Mouse (Mus musculus): ENCODE results near the gene Qsox2.

The Qsox2 gene

DNA sequence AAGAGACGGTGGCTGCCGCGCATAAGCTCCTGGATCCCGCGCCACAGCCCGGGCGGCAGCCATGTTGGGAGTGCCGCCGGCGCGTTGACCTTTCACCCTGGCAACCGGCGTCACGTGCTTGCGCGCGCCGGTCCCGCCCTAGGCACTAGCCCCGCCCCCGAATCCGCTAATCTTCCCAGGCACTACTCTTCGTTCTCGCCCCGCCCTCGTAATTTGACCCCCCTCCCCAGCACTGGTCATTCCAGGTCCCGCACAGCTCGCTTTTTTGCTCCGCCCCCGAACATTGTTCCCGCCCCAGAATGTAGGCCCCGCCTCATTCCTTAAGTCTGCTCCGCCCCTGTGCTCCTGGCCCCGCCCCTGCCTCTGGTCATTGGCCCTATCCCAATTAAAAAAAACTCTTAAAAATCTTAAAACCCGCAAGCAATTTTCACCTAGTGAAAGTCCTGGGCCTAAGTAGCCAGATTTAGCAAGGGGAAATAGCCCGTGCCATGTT lies at the start of gene Qsox2:
Qsox2 (minus strand) TSS at position 236 of the 493 bp plus-strand sequence.
- peak; percentile 78 to 86 for DNase-seq (ENCODE audit: low spot score in 2 of 2)

DNA sequence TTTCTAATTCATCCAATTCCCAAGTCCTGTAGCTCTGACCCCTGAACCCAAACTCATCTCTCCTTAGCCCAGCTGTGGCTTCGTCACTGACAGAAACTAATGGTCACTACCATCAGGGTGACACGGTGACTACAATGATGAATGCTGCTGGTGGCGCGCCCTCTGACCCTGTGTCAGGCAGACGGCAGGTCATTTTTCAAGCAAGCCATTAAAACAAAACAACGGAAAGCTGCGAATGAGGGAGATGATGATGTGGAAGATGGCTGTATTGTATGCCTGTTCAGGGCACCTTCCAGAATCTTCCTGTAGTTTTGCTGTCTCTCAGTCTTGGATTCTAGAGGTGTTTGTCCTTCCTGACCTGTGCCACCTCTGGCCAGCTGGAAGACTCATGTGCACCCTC lies 49.1 kb upstream of the Qsox2 start:
- no peak for DNase-seq (ENCODE audit: low spot score in 2 of 2)

DNA sequence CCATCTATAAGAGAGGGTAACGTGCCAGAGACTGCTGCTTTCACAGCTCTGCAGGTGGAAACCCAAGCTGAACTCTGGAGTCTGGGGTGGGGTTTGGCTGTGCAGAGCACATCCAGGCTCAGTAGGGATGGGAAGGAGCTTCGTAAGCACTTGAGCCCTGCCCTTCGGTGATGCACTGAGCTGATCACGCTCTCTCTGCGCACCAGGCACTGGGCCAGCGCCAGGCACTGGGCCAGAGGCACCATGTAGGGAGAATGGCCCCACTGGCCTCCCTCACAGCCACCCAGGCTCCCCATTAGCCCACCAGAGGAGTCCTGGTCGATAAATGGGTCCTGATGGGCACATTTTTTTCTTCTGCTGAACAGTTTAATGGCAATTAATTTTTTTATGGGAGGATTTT lies 48.5 kb upstream of the Qsox2 start:
- DNase-seq (ENCODE audit: low spot score in 2 of 2), result no peak

DNA sequence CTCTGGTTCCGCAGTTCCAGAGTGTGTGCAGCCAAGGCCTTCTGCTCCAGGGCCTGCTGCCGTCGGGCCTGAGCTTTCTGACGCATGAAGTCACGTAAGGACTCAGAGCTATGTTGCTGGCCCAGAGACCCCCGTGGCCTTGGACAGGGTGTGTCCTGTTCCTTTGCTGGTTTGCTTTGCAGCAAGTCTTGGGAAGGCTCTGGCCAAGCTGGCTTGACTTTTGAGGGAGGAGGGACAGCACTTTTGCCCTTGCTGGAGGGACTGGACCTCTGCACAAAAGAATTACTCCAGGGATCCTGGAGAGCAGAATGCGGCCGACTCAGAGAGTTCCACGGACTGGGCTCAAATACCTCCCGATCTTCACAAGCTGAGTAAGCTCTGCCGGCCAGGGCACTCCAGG lies 43.3 kb upstream of the Qsox2 start:
- no peak for DNase-seq (ENCODE audit: low spot score in 2 of 2)

DNA sequence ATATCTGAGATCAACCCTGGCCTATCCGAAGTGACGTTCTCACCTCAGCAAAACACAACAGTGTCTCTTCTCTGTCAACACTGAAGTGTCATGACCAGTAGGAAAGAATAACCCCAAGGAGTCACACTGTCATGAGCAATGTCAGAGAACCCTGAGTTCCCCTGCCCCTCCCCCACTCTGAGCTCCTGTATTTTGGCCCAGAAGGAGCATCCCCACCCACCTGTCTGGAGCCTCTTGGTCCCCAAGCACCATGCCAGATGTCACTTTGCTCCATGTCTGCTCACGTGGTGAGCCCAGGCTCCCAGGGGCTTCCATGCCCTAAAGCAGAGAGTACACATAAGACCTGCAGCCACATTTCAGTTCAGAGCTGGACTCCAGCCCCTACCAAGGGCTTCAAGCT lies 42.4 kb upstream of the Qsox2 start:
- no peak for DNase-seq (ENCODE audit: low spot score in 2 of 2)

DNA sequence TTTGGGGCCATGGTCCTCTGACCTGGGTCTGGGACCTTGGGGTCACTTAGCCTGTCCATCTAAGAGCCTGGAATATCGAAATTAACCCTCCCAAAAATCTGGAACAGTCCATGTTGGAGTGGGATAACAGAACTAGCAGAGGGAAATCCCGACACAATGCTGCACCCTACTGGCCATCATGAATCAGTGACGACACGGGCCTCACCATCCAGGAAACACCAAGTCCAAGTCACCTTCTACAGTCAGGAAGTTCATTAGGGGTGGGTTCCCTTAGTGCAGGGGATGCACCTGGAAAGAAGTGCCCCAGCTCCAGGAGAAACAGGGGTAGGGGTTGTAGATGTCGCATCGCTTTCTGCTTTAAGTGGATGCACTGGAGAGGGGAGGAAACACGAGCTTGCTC lies 36.3 kb upstream of the Qsox2 start:
- DNase-seq (ENCODE audit: low spot score in 2 of 2), result no peak

DNA sequence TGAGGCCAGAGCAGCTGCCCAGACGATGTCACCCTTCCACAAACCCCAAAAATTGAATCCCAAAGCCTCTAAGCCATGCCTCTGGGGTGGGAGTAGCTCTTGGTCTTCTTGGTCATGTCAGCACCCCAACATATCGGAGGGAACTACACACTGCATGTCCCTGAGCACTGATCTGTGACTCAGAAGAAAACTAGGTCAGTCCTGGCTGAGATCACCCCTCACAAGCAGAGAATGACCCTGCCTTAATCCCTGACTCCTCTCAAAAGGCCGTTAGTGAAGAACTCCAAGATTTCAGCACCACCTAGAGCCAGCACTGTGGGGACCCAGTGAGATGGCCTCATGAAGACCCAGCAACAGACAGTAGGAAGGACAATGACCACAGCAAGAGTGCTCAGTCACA lies 30.9 kb upstream of the Qsox2 start:
- no peak for DNase-seq (ENCODE audit: low spot score in 2 of 2)

DNA sequence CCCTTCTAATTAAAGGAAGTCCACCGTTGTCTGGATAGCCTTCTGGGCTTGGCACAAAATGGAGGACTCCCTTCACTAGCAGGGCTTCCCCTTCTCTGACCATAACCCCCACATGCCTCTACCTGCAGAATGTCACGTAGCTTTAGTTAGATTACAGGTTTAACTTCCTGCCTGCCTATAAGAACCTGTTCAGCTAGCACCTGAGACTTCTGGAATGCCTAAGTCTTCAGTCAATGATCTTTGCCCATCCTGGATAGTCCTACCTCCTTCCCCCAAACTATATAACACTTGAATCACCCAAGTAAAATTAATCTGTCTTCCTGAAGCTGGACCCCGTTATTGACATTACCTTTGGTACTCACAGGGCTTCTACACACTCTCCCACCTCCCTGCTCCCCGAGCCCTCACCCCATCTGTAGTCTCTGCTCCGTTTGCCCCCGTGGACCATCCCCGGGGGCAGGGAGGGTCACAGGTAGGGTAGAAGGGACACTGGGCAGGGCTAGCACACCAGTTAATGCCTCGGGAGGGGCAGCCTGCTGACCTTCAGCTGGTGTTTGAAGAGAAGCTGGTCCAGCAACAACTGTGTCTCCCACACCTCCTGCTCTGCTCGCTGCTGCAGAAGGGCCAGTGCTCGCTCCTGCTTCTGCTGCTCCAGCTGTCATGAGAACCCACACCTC lies 28.9 kb upstream of the Qsox2 start:
- no peak for DNase-seq (ENCODE audit: low spot score in 2 of 2)

DNA sequence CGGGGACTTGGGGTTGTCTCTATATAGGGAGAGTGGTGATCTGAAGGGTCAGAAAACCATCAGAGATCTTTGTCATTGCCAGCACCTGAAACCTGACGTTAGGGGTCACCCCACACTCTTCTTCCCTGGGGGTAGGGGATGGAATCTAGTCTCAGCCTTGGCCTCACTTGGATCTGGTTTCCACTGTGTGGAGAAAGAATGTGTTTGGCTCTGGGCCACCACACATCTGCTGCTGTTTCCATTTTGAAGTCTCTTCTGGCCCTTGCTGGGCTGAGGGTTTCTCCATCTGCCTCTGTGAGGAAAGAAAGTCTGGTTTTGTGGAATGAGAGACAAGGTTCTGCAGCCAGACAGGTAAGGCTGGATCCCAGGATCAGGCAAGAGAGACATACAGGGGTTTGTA lies 27.8 kb upstream of the Qsox2 start:
- no peak for DNase-seq (ENCODE audit: low spot score in 2 of 2)

DNA sequence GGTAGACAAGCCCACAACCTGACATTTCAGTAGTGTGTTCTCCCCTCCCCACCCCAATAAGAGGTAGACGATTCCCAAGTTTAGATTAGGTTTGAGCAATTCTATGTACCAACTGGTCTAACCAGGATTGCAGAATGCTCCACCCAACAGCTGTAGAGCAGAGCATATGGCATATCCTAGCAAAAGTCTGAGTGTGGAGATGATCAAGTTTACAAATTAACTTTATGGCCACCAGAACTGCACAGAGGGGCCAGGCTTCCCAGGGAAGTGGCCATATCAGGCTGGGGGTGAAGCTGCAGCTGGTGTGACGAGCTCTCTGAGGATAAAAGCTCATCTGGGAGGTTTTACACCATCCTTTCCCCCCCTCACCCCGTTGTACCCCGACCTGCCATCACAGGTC lies 27.3 kb upstream of the Qsox2 start:
- no peak for DNase-seq (ENCODE audit: low spot score in 2 of 2)

DNA sequence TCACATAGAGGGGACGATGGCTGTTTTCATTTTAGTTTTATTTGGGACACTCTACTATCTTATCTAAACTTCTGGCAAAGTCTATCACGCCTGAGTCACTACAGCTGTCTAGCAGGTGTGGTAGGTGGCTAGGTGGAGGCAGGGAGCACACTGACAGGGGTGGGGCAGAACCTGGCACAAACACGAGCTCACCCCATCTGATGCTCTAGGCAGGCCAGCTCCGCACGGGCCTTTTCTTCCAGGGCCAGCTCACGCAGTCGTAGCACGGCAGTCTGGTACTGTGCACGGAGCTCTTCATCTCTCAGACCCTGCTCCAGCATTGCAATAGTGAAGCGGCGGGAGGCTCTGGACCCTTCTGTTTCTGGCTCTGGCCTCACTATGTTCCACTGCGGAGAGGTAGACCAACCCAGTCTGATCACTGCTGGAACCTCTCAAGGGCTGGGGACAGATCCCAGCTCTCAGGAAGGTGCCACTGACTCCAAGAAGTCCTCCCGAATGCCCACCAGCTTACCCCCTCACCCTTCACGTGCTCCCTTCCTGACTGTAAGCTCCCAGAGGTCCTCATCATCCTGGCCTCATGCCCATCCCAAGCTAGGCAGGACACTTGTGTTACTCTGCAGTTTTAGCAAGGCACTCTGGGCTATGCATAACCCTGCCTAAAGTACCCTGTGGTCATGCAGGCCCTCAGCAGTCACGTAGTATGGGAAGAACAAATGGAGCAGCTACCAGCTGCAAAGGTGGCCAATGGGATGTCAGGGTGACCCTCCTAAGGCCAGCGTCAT lies 20.2 kb upstream of the Qsox2 start:
- no peak for DNase-seq (ENCODE audit: low spot score in 2 of 2)

DNA sequence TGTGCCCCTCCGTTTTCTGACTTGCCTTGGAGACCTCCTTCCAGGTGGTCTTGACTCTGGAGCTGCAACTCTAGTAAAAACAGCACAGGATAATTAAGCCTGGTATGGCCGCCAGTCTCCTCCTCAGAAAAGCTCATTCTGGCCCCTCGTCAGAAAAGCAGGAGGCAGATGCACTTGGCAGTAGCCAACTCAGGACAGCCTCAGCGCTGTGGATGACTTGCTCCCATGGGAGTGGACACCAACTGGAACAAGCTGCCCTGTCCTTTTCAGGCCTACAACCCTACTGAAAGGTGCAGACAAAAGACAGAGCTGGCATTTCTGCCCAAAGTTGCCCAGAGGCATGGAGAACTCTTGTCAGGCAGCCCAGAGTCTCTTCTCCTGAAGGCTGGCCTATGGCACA lies 17.5 kb upstream of the Qsox2 start:
- no peak for DNase-seq (ENCODE audit: low spot score in 2 of 2)

DNA sequence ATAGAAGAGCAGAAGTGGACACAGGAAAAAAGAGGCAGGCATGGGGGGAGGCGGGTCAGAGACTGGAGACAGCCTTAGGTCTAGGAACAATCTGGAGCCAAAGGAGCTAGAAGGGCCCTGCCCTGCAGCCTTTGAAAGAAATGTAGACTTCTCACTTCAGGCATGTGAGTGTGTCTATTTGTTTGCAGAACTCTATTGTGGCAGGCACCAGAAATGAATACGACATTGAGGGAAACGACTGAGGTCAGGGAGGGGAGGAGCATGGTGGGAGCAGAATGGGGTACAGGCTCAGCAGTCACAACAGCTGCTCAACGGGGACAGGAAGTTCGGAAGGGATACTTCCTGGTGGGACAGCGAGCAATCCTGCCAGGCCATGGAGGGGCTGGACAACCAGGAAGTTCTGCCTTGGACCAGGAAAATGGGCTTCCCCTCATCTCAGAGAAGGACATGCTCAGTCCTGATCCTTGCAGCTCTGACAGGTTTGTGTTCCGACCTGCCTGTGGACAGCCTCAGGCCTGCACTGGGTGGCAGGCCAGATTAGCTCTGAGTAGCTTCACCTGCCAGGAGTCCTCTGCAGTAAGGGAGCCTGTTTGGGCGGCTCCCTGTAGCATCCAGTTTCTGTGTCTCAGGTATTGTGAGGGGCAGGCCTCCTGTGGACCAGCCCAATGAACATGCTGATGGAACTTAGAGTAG lies 15.3 kb upstream of the Qsox2 start:
- DNase-seq (ENCODE audit: low spot score in 2 of 2), result no peak

DNA sequence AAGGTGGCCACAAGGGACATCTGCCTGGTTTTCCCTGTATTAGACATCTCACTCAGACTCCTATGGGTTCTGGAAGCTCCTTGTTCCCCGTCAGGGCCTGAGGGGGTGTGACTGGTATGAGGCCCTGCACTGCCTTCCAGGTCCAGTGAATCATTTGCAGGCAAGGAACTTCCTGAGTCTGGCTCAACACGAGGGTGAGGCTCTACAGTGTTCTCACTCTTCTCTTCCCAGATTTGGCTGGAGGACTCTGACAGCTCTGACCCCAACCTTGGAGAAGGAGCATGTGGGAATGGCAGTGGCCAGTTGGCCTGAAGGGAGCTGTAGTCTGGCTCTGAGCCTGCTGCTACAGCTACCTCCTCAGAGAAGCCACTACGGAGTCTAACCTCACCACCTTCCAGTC lies 10.2 kb upstream of the Qsox2 start:
- DNase-seq (ENCODE audit: low spot score in 2 of 2), result no peak

DNA sequence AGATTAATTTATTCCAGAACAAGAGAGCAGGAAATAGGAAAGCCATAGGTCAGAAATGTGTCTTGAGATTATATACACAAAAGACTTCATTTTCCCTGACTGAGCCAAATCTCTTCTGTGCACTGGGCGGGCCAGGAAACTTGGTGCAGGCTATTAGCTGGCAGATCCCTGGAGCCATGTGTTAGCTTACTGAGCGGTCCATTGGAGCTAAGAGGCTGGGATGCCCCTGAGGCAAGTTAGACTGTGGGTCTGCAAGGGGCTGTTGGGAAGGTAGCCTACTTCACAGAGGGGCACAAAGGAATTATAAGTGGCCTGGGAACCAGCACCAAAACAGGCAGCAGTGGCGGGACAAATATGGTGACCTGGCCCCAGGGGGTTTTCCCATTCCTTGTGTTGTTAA lies 3.5 kb upstream of the Qsox2 start:
- no peak for DNase-seq (ENCODE audit: low spot score in 2 of 2)

DNA sequence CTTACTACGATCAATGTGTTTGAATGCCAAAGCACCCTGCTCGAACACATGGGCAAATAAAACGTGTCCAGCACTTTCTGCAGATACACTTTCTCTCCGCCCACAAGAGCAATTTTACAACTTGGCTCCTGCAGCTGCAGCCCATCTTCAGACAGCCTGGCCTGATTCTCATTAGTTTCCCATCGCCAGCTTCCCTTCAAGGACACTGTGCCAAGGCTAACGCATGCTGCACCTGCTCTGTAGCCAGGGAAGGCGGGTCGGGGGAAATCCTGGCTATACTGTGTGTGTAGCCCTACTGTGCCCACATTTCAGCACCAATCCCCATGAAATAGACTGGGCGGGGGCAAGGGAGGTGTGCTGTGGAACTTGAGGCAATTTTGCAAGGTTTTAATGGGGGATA lies 3.0 kb upstream of the Qsox2 start:
- DNase-seq (ENCODE audit: low spot score in 2 of 2), result no peak

DNA sequence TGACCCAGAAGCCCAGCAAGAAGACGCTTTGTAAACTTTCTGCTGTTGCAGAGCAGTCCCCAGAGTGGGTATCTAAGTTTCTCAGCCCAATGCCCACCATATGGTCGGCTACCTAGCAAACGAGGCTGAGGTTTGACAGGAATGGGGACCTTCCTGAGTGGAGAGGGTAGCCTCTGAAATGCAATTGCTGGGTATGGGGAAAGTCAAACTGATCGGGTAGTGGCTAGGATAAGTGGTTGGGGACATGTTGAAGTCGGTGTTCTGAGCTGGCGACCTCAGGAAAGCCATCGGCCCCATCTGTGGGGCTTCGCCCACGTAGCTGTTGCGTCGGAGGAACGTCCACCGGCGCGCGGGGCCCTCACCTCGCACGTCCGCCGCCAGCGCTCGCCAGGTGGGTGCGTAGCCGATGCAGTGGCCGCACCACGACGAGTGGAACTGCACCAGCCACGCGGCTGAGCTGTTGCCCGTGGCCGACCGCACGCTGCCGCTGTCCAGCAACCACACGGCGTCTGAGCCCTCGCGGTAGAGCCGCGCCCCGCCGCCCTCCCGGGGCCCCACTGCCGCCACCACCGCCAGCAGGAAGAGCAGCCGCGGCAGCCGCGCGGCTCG lies 540 bp downstream of the Qsox2 start:
- no peak for DNase-seq (ENCODE audit: low spot score in 2 of 2)

DNA sequence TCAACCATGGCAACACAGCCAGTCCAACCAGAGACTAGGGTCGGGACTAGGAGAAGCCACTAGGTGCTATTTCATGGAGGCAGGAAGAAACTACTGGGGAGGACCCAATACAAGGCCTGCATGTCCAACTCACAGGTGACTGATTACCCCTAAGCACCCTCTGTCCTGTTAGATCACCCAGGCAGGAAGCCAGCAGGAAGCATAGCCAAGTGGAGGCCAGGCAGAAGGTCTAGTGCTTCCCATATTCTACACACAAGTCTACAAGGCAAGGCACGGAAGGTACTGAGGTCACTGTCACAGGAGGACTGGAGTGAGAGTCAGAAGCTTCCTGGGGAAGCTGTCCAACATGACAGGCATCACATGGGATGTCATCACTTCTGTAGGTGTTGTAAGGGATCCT lies 2.6 kb downstream of the Qsox2 start:
- DNase-seq (ENCODE audit: low spot score in 2 of 2), result no peak

DNA sequence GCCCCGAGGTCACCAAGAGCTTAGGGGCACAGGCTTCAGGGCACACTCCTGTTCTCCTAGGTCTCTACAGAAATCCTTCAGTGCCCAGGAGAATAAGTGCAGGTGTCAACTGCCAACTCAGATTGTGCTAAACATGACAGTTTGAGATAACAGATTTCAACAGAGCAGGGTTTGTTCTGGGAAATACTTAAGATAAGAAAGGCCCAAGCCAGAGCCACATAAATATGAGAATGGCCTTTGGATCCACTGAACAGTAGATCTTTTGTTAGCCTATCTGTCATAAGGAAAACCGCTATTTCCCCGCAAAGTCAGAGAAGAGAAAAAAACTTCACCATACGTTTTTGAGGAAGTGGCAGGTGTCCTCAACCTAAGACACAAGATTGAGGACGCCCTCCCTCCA lies 3.1 kb downstream of the Qsox2 start:
- DNase-seq (ENCODE audit: low spot score in 2 of 2), result no peak

DNA sequence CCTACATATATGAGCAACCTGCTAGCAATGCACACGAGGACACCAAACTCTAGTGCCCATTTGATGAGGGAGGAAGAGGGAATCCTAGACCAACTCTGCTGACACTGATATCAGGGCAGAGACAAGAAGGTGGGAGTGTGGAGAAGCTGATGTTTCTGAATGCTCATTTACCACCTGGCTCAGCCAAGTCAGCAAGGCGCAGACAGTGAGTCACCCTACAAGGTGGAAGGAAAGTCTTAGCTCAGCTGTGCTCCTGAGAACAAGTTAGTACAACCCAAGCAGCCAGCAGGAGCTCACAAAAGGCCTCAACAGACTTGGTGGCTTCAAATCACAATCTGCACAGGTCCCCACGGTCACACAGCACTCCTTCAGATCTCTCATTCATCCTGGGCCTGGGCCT lies 6.0 kb downstream of the Qsox2 start:
- DNase-seq (ENCODE audit: low spot score in 2 of 2), result no peak

DNA sequence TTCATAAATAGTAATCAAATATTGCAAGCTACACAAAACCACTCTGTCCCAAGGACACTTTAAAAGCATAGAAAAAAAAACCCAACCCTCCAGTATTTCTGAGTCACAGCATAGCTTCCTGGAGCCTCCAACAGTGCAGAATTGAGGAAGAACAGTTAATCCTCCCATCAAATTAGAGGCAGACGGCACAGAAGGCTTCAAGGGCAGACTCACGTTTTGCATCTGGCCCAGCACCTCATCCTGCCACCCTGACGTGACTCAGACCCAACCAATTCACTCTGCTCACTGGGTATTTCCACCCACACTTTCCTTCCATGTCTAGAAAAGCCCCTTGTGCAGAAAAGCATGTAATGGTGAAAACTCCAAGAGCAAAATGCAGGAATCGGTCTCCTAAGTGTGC lies 7.1 kb downstream of the Qsox2 start:
- DNase-seq (ENCODE audit: low spot score in 2 of 2), result no peak

DNA sequence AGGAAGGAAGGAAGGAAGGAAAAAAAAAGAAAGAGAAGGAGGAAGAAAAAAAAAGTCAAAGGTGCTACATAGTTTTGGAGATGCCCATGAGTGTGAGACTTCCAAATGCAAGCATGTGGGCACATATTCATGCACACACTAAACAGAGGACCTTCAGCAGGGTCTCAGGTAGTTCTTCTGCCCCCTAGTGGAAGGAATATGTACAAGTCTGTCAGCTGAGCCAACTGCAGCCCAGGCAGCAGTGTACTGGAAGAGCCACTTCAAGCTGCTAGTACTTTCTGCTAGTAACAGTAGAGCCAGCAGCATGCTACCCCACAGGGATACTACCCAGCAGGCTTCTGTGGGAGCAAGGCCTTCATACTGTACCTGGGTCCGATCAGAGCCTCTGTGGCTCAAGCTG lies 9.5 kb downstream of the Qsox2 start:
- peak; percentile 15 to 19 for DNase-seq (ENCODE audit: low spot score in 2 of 2)
